Mouse (Mus musculus): Measurements from ENCODE around the gene Creb3l2. TPM values are rescaled to one million over a fixed set of nuclear protein-coding genes. Genes with fewer than 3 reads are reported as not detected.

The Creb3l2 gene
- polyA plus RNA-seq, 1 experiment from 2014 or later: 12.9 TPM

DNA sequence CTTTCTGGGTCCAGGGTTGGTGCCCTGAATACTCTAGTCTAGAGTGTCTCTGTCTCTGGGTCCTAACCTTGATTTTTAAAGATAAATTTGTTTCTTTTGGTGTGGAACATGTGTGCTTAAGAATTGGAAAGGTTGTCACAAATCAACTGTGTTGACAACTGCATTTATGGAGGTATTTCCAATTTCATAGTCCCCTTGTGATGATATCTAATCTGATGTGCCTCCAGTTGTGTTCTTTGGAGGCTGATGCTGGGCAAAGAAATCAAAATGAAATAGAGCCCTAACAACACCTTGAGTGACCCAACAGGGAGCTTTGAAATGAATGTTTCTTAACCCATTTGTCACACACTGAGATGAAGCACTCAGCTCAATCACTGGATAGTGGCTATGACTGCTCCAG is 126.5 kb downstream of the Creb3l2 start:
- no peak for DNase-seq (ENCODE audit: low spot score)
- Histone ChIP-seq H3K4me1 (replicated peaks; ENCODE audit: control insufficient read depth, insufficient read depth, low read length) (no peaks in the 10 kb centered on the region), H3K27ac (ENCODE audit: low read depth, low read length) (no peak overlapping the region), H3K9ac (ENCODE audit: low read depth, low read length) (no peak overlapping the region), H3K36me3 (ENCODE audit: control insufficient read depth, insufficient read depth, low read length) (no peaks in the 10 kb centered on the region), H3K9me3 (ENCODE audit: control insufficient read depth, low read length) (no peaks in the 10 kb centered on the region), H3K4me3 (ENCODE audit: low read depth, low read length) (no peak overlapping the region), H3K27me3 (replicated peaks; ENCODE audit: control insufficient read depth, insufficient read depth, low read length) (no peaks in the 10 kb centered on the region), H3K4me2 (no peak overlapping the region)
- no peak for ATAC-seq (replicated peaks; ENCODE audit: low FRiP score)

DNA sequence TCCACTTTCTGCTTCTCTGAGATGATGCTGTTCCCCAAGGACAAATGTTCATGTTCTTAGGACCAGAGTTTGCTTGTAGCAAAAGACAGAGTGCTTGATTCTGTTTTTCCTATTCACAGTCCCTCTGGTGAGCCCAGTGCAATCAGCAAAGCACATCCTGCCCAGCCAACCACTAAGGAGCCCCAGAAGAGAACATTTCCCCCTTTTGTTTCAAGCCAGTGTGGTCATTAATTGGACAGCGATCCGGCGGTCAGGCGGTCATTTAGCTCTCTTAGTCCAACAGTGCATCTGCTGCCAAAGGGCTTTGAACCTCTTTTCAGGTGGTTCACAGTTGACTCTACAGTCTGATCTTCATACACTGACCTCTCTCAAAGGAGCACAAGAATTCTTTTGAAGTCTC is 131.3 kb downstream of the Creb3l2 start:
- ATAC-seq (replicated peaks; ENCODE audit: low FRiP score) (no peak), DNase-seq (ENCODE audit: low spot score) (no peak)
- no peaks in the 10 kb centered on the region for H3K27me3 ChIP-seq (replicated peaks; ENCODE audit: control insufficient read depth, insufficient read depth, low read length)
- no peak overlapping the region for H3K4me3 ChIP-seq (ENCODE audit: low read depth, low read length)
- H3K36me3 ChIP-seq (ENCODE audit: control insufficient read depth, insufficient read depth, low read length): no peaks in the 10 kb centered on the region
- no peak overlapping the region for H3K4me2 ChIP-seq
- WGBS: 78% methylated on average over 4 of the region's 4 CpGs
- H3K4me1 ChIP-seq (replicated peaks; ENCODE audit: control insufficient read depth, insufficient read depth, low read length): no peaks in the 10 kb centered on the region
- no peaks in the 10 kb centered on the region for H3K9me3 ChIP-seq (ENCODE audit: control insufficient read depth, low read length)
- no peak overlapping the region for H3K27ac ChIP-seq (ENCODE audit: low read depth, low read length)
- no peak overlapping the region for H3K9ac ChIP-seq (ENCODE audit: low read depth, low read length)

DNA sequence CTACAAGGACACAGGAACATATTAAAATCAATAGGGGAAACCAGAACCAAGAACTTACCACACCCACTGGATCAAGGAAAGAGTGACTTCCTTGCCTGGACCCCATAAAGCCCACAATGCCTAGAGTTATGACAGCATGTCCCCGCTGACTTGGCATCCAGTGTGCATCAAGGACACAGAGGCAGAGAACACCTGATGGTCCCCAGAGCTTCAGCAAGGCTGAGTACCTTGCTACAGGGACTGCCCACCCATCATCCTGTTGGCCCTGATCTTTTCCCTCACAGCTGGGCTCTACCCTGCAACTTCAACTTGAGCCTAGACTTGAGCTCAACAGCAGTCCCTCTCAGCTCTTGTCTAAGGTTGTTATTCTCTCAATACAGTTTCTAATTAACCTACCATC is 135.3 kb downstream of the Creb3l2 start:
- Histone ChIP-seq H3K36me3 (ENCODE audit: control insufficient read depth, insufficient read depth, low read length) (no peaks in the 10 kb centered on the region), H3K9me3 (ENCODE audit: control insufficient read depth, low read length) (no peaks in the 10 kb centered on the region), H3K9ac (ENCODE audit: low read depth, low read length) (no peak overlapping the region), H3K27ac (ENCODE audit: low read depth, low read length) (no peak overlapping the region), H3K4me3 (ENCODE audit: low read depth, low read length) (no peak overlapping the region), H3K27me3 (replicated peaks; ENCODE audit: control insufficient read depth, insufficient read depth, low read length) (peaks cover 5% of the 10 kb centered on the region), H3K4me1 (replicated peaks; ENCODE audit: control insufficient read depth, insufficient read depth, low read length) (no peaks in the 10 kb centered on the region), H3K4me2 (no peak overlapping the region)
- DNase-seq (ENCODE audit: low spot score) (no peak), ATAC-seq (replicated peaks; ENCODE audit: low FRiP score) (no peak)
- 82% methylated on average over 1 of the region's 1 CpGs for WGBS

DNA sequence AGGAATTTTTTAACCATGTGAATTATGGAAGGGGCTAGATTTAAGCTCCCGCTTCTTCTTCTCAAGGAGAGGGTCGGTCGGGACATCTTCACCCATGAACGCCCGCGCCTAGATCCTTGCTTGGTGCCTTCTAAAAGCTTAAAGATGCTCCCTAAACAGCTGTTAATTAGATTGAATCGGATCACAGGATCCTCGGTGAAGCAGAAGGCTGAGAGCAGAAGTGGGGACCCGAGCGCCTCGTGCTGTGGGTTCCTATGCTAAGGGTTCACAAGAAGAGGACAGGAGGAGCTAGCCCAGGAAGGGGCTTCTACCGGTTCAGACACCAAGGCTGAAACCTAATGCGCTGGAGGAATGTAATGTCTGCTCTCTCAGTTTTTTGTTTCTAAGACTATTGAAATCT is 141.5 kb downstream of the Creb3l2 start:
- H3K4me3 ChIP-seq (ENCODE audit: low read depth, low read length): no peak overlapping the region
- H3K36me3 ChIP-seq (ENCODE audit: control insufficient read depth, insufficient read depth, low read length): no peaks in the 10 kb centered on the region
- WGBS: 12% methylated on average over 13 of the region's 13 CpGs
- DNase-seq (ENCODE audit: low spot score) (no peak), ATAC-seq (replicated peaks; ENCODE audit: low FRiP score) (no peak)
- no peaks in the 10 kb centered on the region for H3K9me3 ChIP-seq (ENCODE audit: control insufficient read depth, low read length)
- no peak overlapping the region for H3K9ac ChIP-seq (ENCODE audit: low read depth, low read length)
- H3K4me2 ChIP-seq: no peak overlapping the region; the same call in 1 of the 2 replicates
- H3K27ac ChIP-seq (ENCODE audit: low read depth, low read length): no peak overlapping the region
- peaks cover 52% of the 10 kb centered on the region for H3K27me3 ChIP-seq (replicated peaks; ENCODE audit: control insufficient read depth, insufficient read depth, low read length)
- H3K4me1 ChIP-seq (replicated peaks; ENCODE audit: control insufficient read depth, insufficient read depth, low read length): no peaks in the 10 kb centered on the region

DNA sequence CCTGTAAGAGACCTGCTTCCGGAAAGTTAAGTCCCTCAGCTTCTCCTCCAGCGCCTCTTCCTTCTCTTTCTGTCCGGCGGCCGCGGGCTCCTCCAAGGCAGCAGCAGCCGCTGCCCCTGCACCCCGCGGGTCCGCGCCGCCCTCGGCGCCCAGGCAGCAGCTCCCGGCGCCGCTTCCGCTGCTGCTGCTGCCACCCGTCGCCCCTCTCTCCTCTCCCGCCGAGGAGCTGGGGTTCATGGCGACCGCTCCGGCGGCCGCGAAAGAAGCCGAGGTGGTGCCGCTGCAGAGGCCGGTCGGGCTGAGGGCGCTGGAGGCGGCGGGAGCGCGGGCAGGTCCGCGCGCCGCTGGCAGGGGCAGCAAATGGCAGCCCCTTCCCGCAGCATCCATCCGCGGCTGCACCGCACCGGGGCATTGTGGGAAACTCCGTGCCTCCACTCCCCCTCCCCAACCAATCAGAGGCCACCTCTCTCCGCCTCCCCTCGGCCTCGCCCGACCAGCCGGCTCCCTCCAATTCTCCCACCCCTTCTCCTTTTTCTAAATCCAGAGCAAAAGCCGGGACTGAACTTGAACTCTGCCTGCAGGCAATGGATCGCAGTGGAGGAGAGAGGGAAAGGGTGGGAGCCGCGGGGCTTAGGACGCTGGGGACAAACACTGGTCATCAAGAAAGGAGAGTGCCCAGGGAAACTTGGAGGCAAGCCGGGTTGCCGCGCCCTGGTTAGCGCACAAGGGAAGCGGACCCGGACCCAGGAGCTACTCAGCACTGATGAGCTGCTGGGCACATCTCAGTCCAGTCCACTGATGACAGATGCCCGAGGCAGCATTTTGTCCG is 142.2 kb downstream of the Creb3l2 start, which contains the start of gene Dgki:
TSS of gene Dgki (minus strand) at position 623 of the 829 bp plus-strand sequence.
- Histone ChIP-seq H3K4me1 (replicated peaks; ENCODE audit: control insufficient read depth, insufficient read depth, low read length) (no peaks in the 10 kb centered on the region), H3K27me3 (replicated peaks; ENCODE audit: control insufficient read depth, insufficient read depth, low read length) (peaks cover 52% of the 10 kb centered on the region), H3K9me3 (ENCODE audit: control insufficient read depth, low read length) (no peaks in the 10 kb centered on the region), H3K9ac (ENCODE audit: low read depth, low read length) (no peak within 1 kb of the TSS), H3K4me2 (peak within 1 kb of the TSS; percentile 79), H3K36me3 (ENCODE audit: control insufficient read depth, insufficient read depth, low read length) (no peaks in the 10 kb centered on the region), H3K4me3 (ENCODE audit: low read depth, low read length) (peak within 1 kb of the TSS; percentile 45), H3K27ac (ENCODE audit: low read depth, low read length) (no peak within 1 kb of the TSS)
- DNase-seq (ENCODE audit: low spot score) (peak; percentile 48), ATAC-seq (replicated peaks; ENCODE audit: low FRiP score) (no peak)
- WGBS: 2% methylated on average over 65 of the region's 65 CpGs

DNA sequence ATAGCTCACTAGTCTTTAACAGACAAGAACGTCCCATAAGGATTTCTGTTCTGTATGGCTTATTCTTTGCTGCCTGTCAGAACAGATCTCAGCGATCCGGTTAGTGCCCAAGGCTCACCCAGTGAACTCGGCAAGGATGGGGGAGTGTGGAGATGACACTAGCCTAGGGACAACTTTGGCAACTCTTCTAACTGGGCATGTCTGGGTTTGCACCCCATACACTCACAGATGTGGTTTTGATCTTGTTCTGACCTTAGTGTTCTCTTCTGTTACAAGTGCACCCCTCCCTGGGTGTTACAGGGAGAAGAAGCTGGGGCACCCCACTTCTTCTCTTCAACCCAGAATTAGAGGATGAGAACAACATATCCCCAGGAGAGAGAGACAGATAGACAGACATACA is 143.0 kb downstream of the Creb3l2 start:
- DNase-seq (ENCODE audit: low spot score): no peak
- Histone ChIP-seq H3K27me3 (replicated peaks; ENCODE audit: control insufficient read depth, insufficient read depth, low read length) (peaks cover 52% of the 10 kb centered on the region), H3K27ac (ENCODE audit: low read depth, low read length) (no peak overlapping the region), H3K4me3 (ENCODE audit: low read depth, low read length) (peak overlapping the region; percentile 45; the same call in 1 of the 2 replicates), H3K36me3 (ENCODE audit: control insufficient read depth, insufficient read depth, low read length) (no peaks in the 10 kb centered on the region), H3K9me3 (ENCODE audit: control insufficient read depth, low read length) (no peaks in the 10 kb centered on the region), H3K4me1 (replicated peaks; ENCODE audit: control insufficient read depth, insufficient read depth, low read length) (no peaks in the 10 kb centered on the region), H3K9ac (ENCODE audit: low read depth, low read length) (no peak overlapping the region), H3K4me2 (peak overlapping the region; percentile 79)
- 52% methylated on average over 4 of the region's 4 CpGs for whole genome bisulfite sequencing
- no peak for ATAC-seq (replicated peaks; ENCODE audit: low FRiP score)

DNA sequence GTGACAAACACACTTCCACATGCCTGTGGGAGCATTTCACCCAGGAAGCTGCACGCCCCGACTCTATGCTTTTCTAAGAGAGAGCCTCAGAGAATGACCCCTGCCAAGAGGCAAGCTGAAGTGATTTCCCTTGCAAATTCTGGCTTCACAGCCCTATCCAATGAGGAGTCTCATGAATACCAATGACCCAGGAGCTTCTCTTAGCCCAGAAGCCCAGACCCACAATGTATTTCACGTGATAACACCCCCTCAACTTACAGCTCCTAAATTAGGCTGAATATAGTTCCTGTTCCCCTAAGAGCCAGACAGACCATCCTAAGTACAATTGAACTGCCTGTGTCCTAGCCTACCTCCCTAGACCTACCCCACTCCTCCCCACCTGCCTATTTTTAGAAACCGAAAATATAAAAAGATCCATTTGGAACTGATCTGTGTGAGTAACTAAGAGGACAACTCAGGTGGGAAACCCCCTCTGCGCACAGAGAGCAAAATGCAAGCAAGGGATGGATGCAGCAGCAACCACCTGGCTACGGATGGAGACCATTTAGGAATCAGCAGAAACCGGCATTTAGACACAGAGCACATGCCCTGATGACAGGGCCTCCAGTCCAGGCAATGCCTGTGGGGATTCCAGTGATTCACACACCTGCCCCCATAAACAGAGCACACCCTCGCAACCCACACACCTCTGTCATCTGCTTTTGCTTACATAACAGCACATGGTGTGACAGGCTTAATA is 144.0 kb downstream of the Creb3l2 start:
- no peaks in the 10 kb centered on the region for H3K9me3 ChIP-seq (ENCODE audit: control insufficient read depth, low read length)
- no peak overlapping the region for H3K4me2 ChIP-seq
- no peaks in the 10 kb centered on the region for H3K36me3 ChIP-seq (ENCODE audit: control insufficient read depth, insufficient read depth, low read length)
- H3K4me1 ChIP-seq (replicated peaks; ENCODE audit: control insufficient read depth, insufficient read depth, low read length): no peaks in the 10 kb centered on the region
- ATAC-seq (replicated peaks; ENCODE audit: low FRiP score) (no peak), DNase-seq (ENCODE audit: low spot score) (no peak)
- WGBS: 51% methylated on average over 8 of the region's 8 CpGs
- no peak overlapping the region for H3K9ac ChIP-seq (ENCODE audit: low read depth, low read length)
- H3K4me3 ChIP-seq (ENCODE audit: low read depth, low read length): no peak overlapping the region
- H3K27ac ChIP-seq (ENCODE audit: low read depth, low read length): no peak overlapping the region
- peaks cover 52% of the 10 kb centered on the region for H3K27me3 ChIP-seq (replicated peaks; ENCODE audit: control insufficient read depth, insufficient read depth, low read length)

DNA sequence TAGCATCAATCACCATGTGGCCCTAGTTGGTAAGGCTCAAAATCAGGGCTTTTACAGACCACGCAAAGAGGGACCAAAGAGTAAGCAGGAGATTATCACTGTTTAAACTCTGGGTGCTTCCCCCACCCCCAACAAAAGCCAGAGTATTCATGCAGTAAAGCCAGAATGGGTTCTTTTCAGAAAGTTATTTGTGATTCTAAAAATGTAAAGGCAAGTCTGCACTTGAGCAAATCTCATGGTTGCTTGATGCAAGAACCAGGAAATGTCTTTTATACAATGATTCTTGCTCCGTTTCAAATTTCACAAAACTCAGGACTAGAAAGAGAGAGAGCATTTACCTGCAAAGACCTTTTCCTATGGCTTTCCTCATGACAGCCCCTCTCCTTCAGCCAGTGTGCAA is 149.9 kb downstream of the Creb3l2 start:
- WGBS: 74% methylated on average over 2 of the region's 2 CpGs
- no peaks in the 10 kb centered on the region for H3K36me3 ChIP-seq (ENCODE audit: control insufficient read depth, insufficient read depth, low read length)
- no peak overlapping the region for H3K4me3 ChIP-seq (ENCODE audit: low read depth, low read length)
- peaks cover 2% of the 10 kb centered on the region for H3K27me3 ChIP-seq (replicated peaks; ENCODE audit: control insufficient read depth, insufficient read depth, low read length)
- ATAC-seq (replicated peaks; ENCODE audit: low FRiP score) (no peak), DNase-seq (ENCODE audit: low spot score) (no peak)
- H3K9ac ChIP-seq (ENCODE audit: low read depth, low read length): no peak overlapping the region
- H3K4me2 ChIP-seq: no peak overlapping the region
- no peak overlapping the region for H3K27ac ChIP-seq (ENCODE audit: low read depth, low read length)
- H3K4me1 ChIP-seq (replicated peaks; ENCODE audit: control insufficient read depth, insufficient read depth, low read length): no peaks in the 10 kb centered on the region
- no peaks in the 10 kb centered on the region for H3K9me3 ChIP-seq (ENCODE audit: control insufficient read depth, low read length)
